Mouse (Mus musculus) intestine, postnatal 0 days (tissue): ENCODE results near the gene Bhlhe41. TPM values are rescaled to one million over a fixed set of nuclear protein-coding genes. Genes with fewer than 3 reads are reported as not detected.
A peak's percentile ranks its signal among the peaks of the same experiment; 100 is the strongest.

Source experiments
- ATAC-seq: fragments of 200-750 bp; cut with Nextera tagmentation; 2 replicates; pipeline ENCODE4 v1.8.0; 2017; ENCODE audit warnings: mild to moderate bottlenecking, moderate TSS enrichment, moderate library complexity
- H3K27ac ChIP-seq: fragments of 300-500 bp; sonication (generic); 2 replicates; pipeline ENCODE4 v1.5.1; 2014; ENCODE audit warnings: mild to moderate bottlenecking, low read depth, low read length, moderate library complexity
- H3K27me3 ChIP-seq: fragments of 300-500 bp; sonication (generic); replicated peaks from 2 replicates; pipeline ENCODE4 v1.6.1; 2014; ENCODE audit warnings: low read length, mixed read lengths; ENCODE audit not compliant: control insufficient read depth, insufficient read depth
- H3K36me3 ChIP-seq: fragments of 300-500 bp; sonication (generic); 2 replicates; pipeline ENCODE4 v1.6.1; 2014; ENCODE audit warnings: mild to moderate bottlenecking, moderate library complexity; ENCODE audit not compliant: control insufficient read depth, insufficient read depth
- H3K4me1 ChIP-seq: fragments of 300-500 bp; sonication (generic); replicated peaks from 2 replicates; pipeline ENCODE4 v1.6.1; 2014; ENCODE audit warnings: antibody characterized with exemption, low read length, mixed read lengths; ENCODE audit not compliant: control insufficient read depth, insufficient read depth
- H3K4me2 ChIP-seq: fragments of 300-500 bp; sonication (generic); replicated peaks from 2 replicates; pipeline ENCODE4 v1.6.1; 2014; ENCODE audit warnings: low read depth, mild to moderate bottlenecking, moderate library complexity
- H3K4me3 ChIP-seq: fragments of 300-500 bp; sonication (generic); 2 replicates; pipeline ENCODE4 v1.5.1; 2014; ENCODE audit warnings: low read depth, low read length
- H3K9ac ChIP-seq: fragments of 300-500 bp; sonication (generic); 2 replicates; pipeline ENCODE4 v1.6.1; 2014; ENCODE audit warnings: mild to moderate bottlenecking, low read depth, low read length
- H3K9me3 ChIP-seq: fragments of 300-500 bp; sonication (generic); 2 replicates; pipeline ENCODE4 v1.6.1; 2016; ENCODE audit warnings: mixed run types; ENCODE audit not compliant: control insufficient read depth
- CTCF ChIP-seq: sonication (generic); IDR thresholded peaks from 2 replicates; pipeline ENCODE4 v1.5.1; 2016; ENCODE audit warnings: low read depth, mild to moderate bottlenecking, control low read depth, antibody characterized with exemption, moderate library complexity
- WGBS: fragments of 180-500 bp; shearing (Covaris S2); extraction: QIAGEN DNeasy Blood & Tissue Kit; methylation state at CpG from one replicate; pipeline ENCODE4 v1.1.7; 2014; 5-methylcytosine and 5-hydroxymethylcytosine counted together
- polyA plus RNA-seq: library from polyadenylated mRNA; unstranded; fragments of >200 nt; fragmentation: Nextera tagmentation; extraction: Ambion mirVana; gene quantifications from 2 replicates; pipeline ENCODE4 v1.2.1, GENCODE M21; 2015

The Bhlhe41 gene
- polyA plus RNA-seq, 1 experiment from 2014 or later = 0.44 TPM

- H3K9me3 ChIP-seq = no peaks in the 10 kb centered on the region
- H3K4me2 ChIP-seq = no peak overlapping the region
- ATAC-seq = peak; percentile 19; the same call in 1 of the 2 replicates
- no peak overlapping the region for H3K9ac ChIP-seq
- H3K27me3 ChIP-seq = no peaks in the 10 kb centered on the region
- H3K36me3 ChIP-seq = no peaks in the 10 kb centered on the region
- no peak overlapping the region for H3K27ac ChIP-seq
- H3K4me3 ChIP-seq = no peak overlapping the region
- 44% methylated on average over 9 of the region's 9 CpGs for WGBS
- H3K4me1 ChIP-seq = no peaks in the 10 kb centered on the region
- TF ChIP-seq CTCF = no peak
Measured at GRCm38 (mm10) chr6:145830617-145831016, 34.7 kb downstream of the Bhlhe41 start.

GRCm38 (mm10) chr6:145830117-145830516 is 35.2 kb downstream of the Bhlhe41 start:
- no peaks in the 10 kb centered on the region for H3K36me3 ChIP-seq
- no peaks in the 10 kb centered on the region for H3K9me3 ChIP-seq
- WGBS = 17% methylated on average over 8 of the region's 8 CpGs
- no peak overlapping the region for H3K27ac ChIP-seq
- no peak overlapping the region for H3K4me3 ChIP-seq
- H3K9ac ChIP-seq = no peak overlapping the region
- ATAC-seq = no peak
- no peaks in the 10 kb centered on the region for H3K4me1 ChIP-seq
- H3K27me3 ChIP-seq = no peaks in the 10 kb centered on the region
- TF ChIP-seq CTCF = peak; percentile 97
- H3K4me2 ChIP-seq = no peak overlapping the region

- H3K9ac ChIP-seq = no peak overlapping the region
- 84% methylated on average over 16 of the region's 16 CpGs for WGBS
- no peaks in the 10 kb centered on the region for H3K4me1 ChIP-seq
- ATAC-seq = no peak
- no peak for TF ChIP-seq CTCF
- no peaks in the 10 kb centered on the region for H3K27me3 ChIP-seq
- no peaks in the 10 kb centered on the region for H3K36me3 ChIP-seq
- no peak overlapping the region for H3K4me3 ChIP-seq
- no peak overlapping the region for H3K27ac ChIP-seq
- H3K9me3 ChIP-seq = no peaks in the 10 kb centered on the region
- H3K4me2 ChIP-seq = no peak overlapping the region
Measured at GRCm38 (mm10) chr6:145829062-145829835, 36.1 kb downstream of the Bhlhe41 start.

- Histone ChIP-seq H3K27ac (no peak overlapping the region), H3K4me1 (no peaks in the 10 kb centered on the region), H3K36me3 (no peaks in the 10 kb centered on the region), H3K27me3 (no peaks in the 10 kb centered on the region), H3K9me3 (no peaks in the 10 kb centered on the region), H3K4me3 (no peak overlapping the region), H3K4me2 (no peak overlapping the region), H3K9ac (no peak overlapping the region)
- WGBS = 93% methylated on average over 4 of the region's 4 CpGs
- ATAC-seq = no peak
- TF ChIP-seq CTCF = no peak
Measured at GRCm38 (mm10) chr6:145826305-145826704, 39.1 kb downstream of the Bhlhe41 start.

- peak; percentile 86 for TF ChIP-seq CTCF
- 44% methylated on average over 5 of the region's 5 CpGs for WGBS
- no peaks in the 10 kb centered on the region for H3K9me3 ChIP-seq
- H3K9ac ChIP-seq = no peak overlapping the region
- no peak for ATAC-seq
- no peak overlapping the region for H3K27ac ChIP-seq
- H3K36me3 ChIP-seq = no peaks in the 10 kb centered on the region
- H3K4me3 ChIP-seq = no peak overlapping the region
- H3K4me1 ChIP-seq = no peaks in the 10 kb centered on the region
- no peak overlapping the region for H3K4me2 ChIP-seq
- no peaks in the 10 kb centered on the region for H3K27me3 ChIP-seq
Measured at GRCm38 (mm10) chr6:145823588-145824234, 41.6 kb downstream of the Bhlhe41 start.

- Histone ChIP-seq H3K27me3 (no peaks in the 10 kb centered on the region), H3K4me3 (no peak overlapping the region), H3K9ac (no peak overlapping the region), H3K4me1 (no peaks in the 10 kb centered on the region), H3K9me3 (no peaks in the 10 kb centered on the region), H3K4me2 (no peak overlapping the region), H3K36me3 (no peaks in the 10 kb centered on the region), H3K27ac (no peak overlapping the region)
- 59% methylated on average over 6 of the region's 6 CpGs for WGBS
- TF ChIP-seq CTCF = no peak
- no peak for ATAC-seq
Measured at GRCm38 (mm10) chr6:145823103-145823502, 42.3 kb downstream of the Bhlhe41 start.
